Mouse (Mus musculus): ENCODE measurements around the gene Scaf4.

Scaf4 gene

DNA sequence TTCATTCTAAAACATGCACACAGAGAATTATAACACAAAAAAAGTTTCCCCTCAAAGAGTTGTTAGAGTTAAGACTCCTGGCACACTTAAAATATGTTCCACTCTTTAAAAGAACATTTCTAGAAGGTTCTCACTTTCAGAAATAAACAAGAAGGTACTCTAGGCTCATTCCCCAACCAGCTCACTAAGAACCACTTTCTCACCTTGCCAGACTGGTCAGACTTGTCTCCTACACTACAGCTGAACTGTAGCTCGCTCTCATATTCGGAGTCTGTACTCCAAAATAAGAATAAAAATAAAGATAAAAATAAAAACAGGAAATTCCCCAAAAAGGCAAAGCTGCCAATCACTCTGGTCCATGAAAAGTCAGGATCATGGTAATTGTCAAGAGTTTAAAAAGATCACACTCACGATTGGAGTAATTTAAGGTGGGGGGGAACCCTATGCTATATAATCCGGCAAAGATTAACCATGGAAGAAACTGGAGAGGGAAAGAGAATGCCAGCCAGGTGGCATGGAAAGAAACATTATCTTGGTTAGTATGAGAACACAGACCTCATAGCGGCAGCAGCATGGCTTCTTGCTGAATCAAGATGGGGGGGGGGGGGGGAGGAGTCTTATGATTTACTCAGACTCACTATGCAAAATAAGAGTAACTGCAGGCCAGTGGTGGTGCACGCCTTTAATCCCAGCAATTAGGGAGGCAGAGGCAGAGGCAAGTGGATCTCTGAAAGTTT lies 80.9 kb downstream of the Scaf4 start:
- in situ Hi-C loops (cut with MseI, MboI) = no loop called here

DNA sequence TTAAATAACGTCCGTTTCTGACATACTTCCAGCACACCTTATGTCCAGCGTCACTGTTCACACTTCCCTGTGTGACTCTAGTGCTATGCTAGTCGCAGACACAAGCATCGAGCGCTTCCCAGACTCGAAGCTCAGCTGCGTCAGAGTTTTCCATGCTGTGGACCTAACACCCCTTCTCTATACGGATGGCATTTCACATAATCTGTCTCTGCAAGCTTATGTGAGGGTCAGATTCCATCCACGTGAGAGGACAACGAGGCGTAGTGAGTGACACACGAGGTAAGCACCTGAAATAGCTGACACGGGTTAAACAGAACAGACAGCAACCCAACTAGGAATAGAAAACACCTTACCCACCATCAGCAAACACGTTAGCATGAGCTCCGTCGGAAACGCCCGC lies 82.2 kb downstream of the Scaf4 start:
- in situ Hi-C loops (cut with MseI, MboI) = no loop called here

DNA sequence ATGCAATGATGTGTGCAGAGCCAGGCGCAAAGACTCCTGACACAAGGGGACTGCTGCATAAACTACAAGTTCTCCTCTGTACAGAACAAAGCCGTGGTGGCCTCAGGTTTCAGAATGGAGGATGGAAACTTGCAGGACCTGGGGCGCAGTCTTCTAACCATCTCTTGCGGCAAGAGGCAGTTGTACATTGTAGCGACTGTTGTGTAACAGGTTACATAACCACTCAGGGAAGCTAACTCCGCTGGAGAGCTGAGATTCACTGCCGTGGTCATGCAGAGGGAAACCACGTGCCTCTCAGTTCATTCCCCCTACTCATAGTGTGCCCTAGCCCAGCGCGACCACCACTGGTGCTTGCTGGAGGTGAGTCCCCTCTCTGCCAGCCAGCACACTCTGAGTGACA lies 85.1 kb downstream of the Scaf4 start:
- in situ Hi-C loops (cut with MseI, MboI) = no loop called here

DNA sequence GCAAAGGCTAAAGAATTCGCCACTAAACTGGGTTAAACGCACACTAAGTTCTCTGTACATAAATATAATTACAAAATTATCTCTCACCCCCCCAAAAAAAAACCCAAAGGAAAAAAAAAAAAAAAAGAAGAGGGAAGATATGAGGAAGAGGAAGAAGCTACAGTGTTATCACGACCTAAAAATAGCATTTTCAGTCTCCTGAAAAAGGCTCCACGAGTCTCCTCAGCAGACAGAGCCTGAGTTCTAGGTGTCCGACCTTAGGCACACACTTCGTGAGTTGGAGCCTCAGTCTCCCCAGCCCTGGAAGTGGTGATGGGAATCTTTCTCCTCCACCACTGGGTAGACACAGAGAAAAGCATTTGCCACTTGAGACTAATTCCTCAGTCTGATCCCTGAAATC lies 85.7 kb downstream of the Scaf4 start:
- in situ Hi-C loops (cut with MseI, MboI) = no loop called here

DNA sequence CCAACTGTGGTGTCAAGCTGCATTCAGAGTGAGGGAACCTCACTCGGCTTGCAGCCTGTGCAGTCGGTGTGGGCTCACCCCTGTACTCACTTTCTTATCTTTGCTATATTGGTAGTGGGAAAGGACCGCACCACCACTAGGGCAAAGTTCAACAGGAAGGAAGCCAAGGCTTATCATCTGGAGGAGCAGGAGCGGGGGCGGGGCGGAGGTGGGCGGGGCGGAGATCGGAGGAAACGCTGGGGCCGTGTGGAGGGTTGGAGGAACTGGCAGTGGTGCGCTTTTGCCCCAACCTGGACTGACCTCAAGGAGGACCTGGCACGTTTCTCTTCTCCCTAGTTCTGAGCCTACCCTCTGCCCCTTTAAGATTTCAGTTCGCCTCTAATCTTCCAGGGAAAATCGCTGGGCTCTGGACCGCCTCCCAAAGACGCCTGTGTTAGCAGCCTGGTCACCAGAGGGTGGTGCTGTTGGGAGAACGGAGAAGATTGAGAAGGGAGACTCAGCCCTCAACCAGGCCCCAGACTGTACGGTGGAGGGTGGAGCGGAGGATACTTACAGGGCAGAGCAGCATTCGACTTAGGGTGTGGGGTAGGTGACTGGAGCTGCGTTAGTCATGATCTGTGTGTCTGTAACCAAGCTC lies 86.8 kb downstream of the Scaf4 start:
- in situ Hi-C loops (cut with MseI, MboI) = no loop called here

DNA sequence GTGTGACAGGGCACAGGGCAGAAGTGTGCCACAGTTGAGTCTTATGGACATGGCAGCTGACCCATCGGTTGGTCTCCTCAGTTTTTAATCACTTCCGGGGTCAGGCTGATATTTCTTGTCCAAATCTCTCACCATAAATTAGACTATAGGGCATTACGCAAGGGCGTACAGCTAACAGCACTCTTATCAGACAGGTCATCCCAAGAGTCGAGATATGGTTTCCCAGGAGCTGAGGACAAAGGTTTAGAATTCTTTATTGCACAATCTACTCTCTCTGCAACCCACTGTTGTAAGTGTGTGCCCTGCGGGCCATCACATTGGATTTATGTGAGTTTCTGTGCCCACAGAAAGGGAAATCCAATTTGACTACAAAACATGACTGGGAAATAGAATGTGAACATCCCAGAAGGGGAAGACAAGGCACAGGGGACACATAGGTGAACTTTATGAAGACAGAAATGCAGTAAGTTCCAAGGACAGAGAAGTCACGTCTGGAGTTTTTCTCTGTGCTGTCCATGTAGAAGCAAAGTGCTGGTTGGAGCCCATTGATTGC lies 87.5 kb downstream of the Scaf4 start:
- in situ Hi-C loops (cut with MseI, MboI) = no loop called here

DNA sequence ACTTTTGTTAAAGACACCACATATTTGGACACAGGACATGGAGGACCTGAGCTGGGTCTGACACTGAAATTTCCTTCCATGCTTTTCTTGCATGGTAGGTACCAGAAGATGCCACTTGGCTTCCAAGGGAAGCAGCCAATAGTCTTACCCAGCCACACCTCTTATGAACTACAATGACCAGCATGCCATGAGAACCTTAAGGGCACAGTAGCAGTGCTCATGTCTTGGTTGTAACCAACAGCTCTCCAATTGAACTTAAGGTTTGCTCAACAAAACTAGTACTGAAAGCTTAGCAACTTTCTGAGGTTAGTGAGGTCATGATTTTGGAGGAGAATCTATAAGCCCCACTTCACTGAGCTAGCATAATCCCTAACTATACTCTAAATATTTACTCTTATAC lies 90.6 kb downstream of the Scaf4 start:
- in situ Hi-C loops (cut with MseI, MboI) = no loop called here

DNA sequence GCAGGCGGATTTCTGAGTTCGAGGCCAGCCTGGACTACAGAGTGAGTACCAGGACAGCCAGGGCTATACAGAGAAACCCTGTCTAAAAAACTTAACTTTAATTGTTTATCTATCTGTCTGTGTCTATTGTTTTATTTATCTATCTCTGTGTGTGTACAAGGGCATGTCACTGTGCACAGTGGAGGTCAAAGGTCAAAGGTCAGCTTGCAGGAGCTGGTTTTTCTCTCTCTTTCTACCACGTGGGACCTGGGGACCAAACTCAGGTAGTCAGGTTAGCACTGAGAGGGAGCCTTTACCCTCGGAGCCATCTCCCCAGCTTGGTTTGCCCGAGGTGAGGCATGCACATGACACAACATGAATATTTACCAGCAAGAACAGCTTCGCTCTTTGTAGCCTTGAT lies 93.0 kb downstream of the Scaf4 start:
- in situ Hi-C loops (cut with MseI, MboI) = no loop called here

DNA sequence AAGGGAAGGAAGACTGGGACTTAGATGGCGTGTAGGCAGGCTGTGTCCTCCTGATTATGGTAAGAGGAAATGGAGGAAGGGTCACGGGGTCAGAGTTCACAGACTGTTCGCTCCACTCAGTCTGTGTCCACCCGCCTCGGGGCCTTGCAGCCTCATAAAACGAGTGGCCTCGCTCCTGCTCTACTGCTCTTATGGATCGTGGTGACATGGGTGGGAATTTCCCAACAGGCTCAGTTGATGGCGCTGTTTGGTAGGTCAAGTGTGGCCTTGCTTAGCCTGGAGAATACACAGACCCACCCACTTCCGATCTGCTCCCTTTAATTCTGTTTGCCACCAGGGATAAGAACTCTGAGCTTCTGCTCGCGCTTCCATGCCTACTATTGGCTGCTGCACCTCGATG lies 96.8 kb downstream of the Scaf4 start:
- in situ Hi-C loops (cut with MseI, MboI) = loop anchor here (10.0 kb wide), 1 partner anchor 343 kb away; no protein-coding TSS in a partner anchor

DNA sequence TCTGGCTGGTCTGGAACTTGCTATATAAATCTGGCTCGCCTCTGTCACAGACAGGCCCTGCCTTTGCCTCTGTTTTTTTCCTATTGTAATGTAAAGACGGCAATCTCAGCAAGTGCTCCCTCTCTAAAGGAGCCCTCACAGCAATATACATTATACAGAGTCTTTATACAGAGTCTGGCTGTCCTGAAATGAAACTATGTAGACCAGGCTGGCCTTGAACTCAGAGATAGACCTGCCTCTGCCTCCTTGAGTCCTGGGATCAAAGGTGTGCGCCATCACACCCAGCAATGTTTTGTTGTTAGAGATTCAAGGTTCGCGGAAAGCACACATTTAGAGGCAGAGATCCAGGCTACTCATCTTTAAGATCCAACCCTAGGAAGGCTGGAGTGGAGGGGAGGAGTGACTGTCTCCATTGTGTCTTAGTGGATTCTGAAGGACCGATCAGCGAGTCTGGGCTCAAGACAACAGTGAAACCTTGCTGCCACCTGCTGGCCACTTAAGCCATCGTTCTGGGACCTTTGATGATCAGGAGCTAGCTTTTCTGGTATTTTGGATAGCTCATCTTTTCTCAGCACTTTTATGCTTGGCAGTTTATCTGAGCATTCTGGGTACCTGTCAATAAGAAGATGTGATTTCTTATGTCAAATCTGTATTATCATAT lies 98.2 kb downstream of the Scaf4 start:
- in situ Hi-C loops (cut with MseI, MboI) = loop anchor here (10.0 kb wide), 1 partner anchor 341 kb away; no protein-coding TSS in a partner anchor

DNA sequence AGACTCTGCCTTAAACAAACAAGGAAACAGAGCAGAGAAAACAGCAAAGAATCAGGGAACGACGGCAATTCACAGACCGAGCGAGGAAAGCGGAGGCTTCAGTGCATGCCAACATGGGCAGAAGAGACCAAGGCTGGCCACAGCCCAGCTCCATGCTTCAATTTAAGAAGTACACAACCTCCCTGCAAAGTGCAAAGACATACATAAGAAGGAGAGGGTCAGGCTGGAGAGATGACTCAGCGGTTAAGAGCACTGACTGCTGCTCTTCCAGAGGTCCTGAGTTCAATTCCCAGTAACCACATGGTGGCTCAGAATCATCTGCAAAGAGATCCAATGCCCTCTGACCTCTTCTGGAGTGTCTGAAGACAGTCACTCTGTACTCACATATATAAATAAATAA lies 100.2 kb downstream of the Scaf4 start:
- in situ Hi-C loops (cut with MseI, MboI) = loop anchor here (10.0 kb wide), 1 partner anchor 339 kb away; no protein-coding TSS in a partner anchor

DNA sequence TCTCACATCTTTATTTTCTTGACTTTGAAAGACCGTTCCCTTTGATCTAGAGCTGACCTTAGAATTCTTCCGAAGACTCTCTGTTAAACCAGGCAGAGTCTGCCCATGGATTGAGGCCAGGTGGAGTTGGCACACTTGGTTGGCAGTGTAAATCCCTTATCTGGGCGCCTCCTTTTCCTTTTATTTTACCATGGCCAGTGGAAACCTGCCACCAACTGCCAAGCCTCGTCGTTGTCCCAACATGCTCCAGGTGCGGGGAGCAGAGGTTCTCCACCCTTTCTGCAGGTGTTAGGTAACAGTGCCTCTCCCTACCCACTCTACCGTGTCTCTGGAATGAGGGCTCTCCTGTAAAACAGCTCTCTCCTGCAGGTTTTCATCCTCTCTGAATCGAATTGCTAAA lies 102.6 kb downstream of the Scaf4 start:
- in situ Hi-C loops (cut with MseI, MboI) = loop anchor here (10.0 kb wide), 1 partner anchor 337 kb away; no protein-coding TSS in a partner anchor

DNA sequence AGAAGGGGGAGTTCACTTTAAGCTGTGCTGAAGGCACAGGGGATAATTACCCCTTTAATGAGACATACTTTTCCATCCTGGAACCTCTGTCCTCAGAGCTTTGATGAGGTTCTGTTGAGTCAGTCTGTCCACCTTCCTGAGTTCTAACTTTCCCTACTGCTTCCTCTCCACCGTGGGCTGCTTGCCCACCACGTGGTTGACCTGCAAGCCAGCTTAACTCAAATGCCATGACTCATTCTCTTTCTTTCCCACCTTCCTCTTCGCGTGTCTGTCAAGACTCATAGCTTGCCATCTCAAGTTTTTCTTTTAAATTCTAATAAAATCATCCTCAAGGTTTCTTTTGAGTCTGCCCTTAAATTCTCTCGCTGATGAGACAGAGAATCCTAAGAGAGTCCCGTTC lies 103.3 kb downstream of the Scaf4 start:
- in situ Hi-C loops (cut with MseI, MboI) = loop anchor here (10.0 kb wide), 1 partner anchor 336 kb away; no protein-coding TSS in a partner anchor

DNA sequence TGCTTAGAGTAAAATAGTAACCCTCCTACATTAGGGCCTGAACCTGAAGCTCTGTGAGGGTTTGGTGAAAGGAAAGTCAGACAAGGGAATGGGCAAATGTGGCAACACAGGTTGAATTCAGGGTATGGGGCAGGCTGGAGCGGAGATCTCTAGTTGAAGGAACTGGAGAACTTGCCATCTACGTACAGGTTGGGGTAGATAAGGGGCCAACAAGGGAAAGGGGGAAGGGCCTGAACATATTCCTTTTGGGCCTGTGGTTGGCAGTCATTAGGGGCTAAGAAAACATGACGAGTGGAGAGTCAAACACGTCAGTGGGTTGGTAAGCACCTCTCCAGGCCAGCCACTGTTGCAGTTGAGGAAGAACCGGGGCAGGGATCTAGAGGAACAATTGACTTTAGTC lies 104.4 kb downstream of the Scaf4 start:
- in situ Hi-C loops (cut with MseI, MboI) = loop anchor here (10.0 kb wide), 1 partner anchor 335 kb away; no protein-coding TSS in a partner anchor

DNA sequence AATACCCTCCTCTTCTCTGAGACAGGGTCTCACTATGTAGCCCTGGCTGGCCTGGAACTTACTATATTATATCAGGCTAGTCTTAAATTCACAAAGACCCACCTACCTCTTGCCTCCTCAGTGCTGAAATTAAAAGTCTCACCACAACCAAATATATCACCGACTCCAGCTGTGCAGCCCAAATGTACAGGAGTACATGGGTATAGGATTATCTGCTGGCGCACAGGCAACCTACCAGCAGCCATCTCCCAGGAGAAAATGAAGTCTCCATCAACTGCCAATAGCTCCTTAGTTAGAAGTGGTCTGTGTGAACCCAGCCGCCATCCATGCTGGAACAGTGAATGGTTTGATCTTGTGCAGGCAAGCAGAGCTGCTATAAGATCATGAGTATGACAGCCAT lies 105.9 kb downstream of the Scaf4 start:
- in situ Hi-C loops (cut with MseI, MboI) = no loop called here

DNA sequence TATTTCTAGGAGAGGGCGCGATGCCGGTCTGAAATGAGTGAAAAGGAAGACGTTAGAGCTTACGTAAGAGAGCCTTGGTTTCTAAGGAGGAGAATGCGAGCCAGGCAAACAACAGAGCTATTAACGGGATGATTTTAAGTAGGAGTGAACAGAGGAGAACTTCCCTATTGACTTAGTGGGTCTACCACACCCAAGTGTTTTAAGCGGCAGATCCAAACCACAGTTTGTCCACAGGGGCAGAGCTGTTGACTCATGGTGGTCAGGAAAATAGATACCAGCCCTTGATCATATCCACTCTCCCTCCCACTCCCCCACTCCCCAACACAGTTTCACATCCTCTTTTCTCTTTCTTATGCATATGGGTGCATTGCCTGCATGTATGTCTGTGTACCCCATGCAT lies 106.9 kb downstream of the Scaf4 start:
- in situ Hi-C loops (cut with MseI, MboI) = no loop called here

DNA sequence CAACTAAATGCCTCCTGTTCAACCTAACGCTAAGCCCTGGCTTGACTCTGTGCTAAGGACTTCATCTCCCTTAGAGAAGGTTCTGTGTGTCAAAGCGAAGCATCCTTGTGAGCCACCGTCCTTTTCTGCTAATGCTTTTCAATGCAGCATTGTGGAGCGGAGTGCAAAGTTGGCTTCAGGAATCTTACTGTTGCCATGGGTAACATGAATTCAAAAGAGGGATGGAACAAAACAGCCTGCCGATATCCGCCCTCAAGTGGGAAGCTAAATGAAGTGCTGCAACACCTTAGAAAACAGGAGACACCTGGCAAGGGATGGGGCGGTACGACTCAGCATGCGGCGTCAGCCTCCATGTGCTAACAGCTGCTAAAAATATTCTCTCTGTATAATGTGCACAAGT lies 107.8 kb downstream of the Scaf4 start:
- in situ Hi-C loops (cut with MseI, MboI) = no loop called here

All from mouse trophoblast stem cell (cell line).